Mouse (Mus musculus): Measurements from ENCODE around the gene Gpr152. TPM values are rescaled to one million over a fixed set of nuclear protein-coding genes. Genes with fewer than 3 reads are reported as not detected.
"Not testable (repeated sequence)": the region's sequence is repeated elsewhere in the genome, so short reads cannot be mapped to it uniquely, and the experiment has no call there.

The Gpr152 gene
- polyA plus RNA-seq, 1 experiment from 2014 or later = not detected

DNA sequence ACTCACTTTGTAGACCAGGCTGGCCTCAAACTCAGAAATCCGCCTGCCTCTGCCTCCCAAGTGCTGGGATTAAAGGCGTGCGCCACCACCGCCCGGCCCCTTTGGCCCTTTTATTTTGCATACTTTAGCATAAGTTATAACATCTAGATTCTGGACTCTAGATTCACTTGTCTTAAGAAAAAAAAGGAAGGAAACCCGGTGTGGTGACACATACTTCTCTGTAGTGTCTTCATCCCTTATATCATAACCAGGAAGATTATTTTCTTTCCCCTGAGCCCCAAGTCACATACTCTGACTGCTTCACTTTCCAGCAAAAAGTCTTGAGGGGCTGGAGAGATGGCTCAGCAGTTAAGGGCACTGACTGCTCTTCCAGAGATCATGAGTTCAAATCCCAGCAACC is 17.7 kb upstream of the Gpr152 start:
- H3K9ac ChIP-seq (replicated peaks); ATAC-seq (ENCODE audit: low FRiP score); H3K27me3 ChIP-seq (replicated peaks); H3K9me3 ChIP-seq (replicated peaks); H3K4me3 ChIP-seq (replicated peaks): not testable (repeated sequence)
- WGBS = 69% methylated on average over 6 of the region's 6 CpGs
- Histone ChIP-seq H3K36me3 (peaks cover 15% of the 10 kb centered on the region), H3K27ac (replicated peaks) (0 out of 2 replicates have a peak overlapping the region, but pooled peaks have one; percentile 94), H3K4me2 (peak overlapping the region; percentile 48), H3K4me1 (peaks cover 31% of the 10 kb centered on the region)

- no peak overlapping the region for H3K9ac ChIP-seq (replicated peaks)
- peaks cover 39% of the 10 kb centered on the region for H3K4me1 ChIP-seq
- no peaks in the 10 kb centered on the region for H3K9me3 ChIP-seq (replicated peaks)
- H3K27me3 ChIP-seq (replicated peaks) = no peaks in the 10 kb centered on the region
- no peak for ATAC-seq (ENCODE audit: low FRiP score)
- WGBS = 87% methylated on average over 7 of the region's 7 CpGs
- H3K4me3 ChIP-seq (replicated peaks) = no peak overlapping the region
- H3K36me3 ChIP-seq = peaks cover 10% of the 10 kb centered on the region
- no peak overlapping the region for H3K4me2 ChIP-seq
- H3K27ac ChIP-seq (replicated peaks) = no peak overlapping the region
Observed at GRCm38 (mm10) chr19:4122411-4123370, 16.9 kb upstream of the Gpr152 start.

DNA sequence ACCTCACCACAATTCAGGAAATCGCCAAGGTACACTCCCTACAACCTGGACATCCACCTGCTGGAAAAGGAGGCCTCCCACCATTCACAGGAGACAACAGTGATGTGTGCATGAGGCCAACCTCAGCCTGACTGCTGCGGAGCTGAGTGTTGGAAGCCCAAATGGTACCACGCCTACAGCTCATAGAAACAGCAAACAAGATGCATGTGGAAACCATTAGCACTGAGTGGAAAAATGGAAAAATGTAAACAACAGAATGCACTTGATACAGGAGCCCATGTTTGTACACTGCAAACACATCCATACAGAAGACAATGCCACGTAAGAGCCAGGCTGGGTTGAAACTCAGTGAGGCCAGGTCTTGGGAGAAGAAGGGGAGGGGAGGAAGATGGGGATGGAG is 15.2 kb upstream of the Gpr152 start:
- no peak overlapping the region for H3K27ac ChIP-seq (replicated peaks)
- no peak overlapping the region for H3K4me3 ChIP-seq (replicated peaks)
- no peak overlapping the region for H3K9ac ChIP-seq (replicated peaks)
- H3K4me1 ChIP-seq = peaks cover 42% of the 10 kb centered on the region
- peak overlapping the region; percentile 70; the same call in 1 of the 2 replicates for H3K4me2 ChIP-seq
- H3K9me3 ChIP-seq (replicated peaks) = no peaks in the 10 kb centered on the region
- 83% methylated on average over 4 of the region's 4 CpGs for WGBS
- H3K27me3 ChIP-seq (replicated peaks) = no peaks in the 10 kb centered on the region
- H3K36me3 ChIP-seq = peaks cover 12% of the 10 kb centered on the region
- ATAC-seq (ENCODE audit: low FRiP score) = no peak

DNA sequence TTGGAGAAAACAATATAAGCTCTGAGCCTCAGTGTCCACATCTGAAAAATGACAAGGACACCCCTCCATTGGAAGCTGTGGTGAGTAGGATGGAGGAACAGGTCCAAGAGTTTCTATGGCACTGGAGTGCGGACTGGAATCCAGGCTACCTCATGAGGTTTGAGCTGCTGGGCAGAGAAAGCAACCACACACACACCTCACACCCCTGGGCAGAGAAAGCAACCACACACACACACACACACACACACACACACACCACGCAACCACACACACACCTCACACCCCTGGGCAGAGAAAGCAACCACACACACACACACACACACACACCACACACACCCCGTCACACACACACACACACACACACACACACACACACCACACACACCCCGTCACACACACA is 14.3 kb upstream of the Gpr152 start:
- peak overlapping the region; percentile 85 for H3K9ac ChIP-seq (replicated peaks)
- H3K27me3 ChIP-seq (replicated peaks); H3K9me3 ChIP-seq (replicated peaks): not testable (repeated sequence)
- H3K4me3 ChIP-seq (replicated peaks) = peak overlapping the region; percentile 87
- peak overlapping the region; percentile 70 for H3K4me2 ChIP-seq
- peak; percentile 34 for ATAC-seq (ENCODE audit: low FRiP score)
- H3K4me1 ChIP-seq = peaks cover 37% of the 10 kb centered on the region
- H3K36me3 ChIP-seq = peaks cover 20% of the 10 kb centered on the region
- WGBS = 6% methylated on average over 4 of the region's 4 CpGs
- H3K27ac ChIP-seq (replicated peaks) = peak overlapping the region; percentile 69

- peak within 1 kb of the TSS; percentile 80 for H3K27ac ChIP-seq (replicated peaks)
- H3K36me3 ChIP-seq = peaks cover 20% of the 10 kb centered on the region
- whole genome bisulfite sequencing = under 1% methylated on average over 63 of the region's 64 CpGs
Observed at GRCm38 (mm10) chr19:4125741-4126696, 13.6 kb upstream of the Gpr152 start, which contains the start of gene Aip. Aip (minus strand) TSS chr19:4125858.

DNA sequence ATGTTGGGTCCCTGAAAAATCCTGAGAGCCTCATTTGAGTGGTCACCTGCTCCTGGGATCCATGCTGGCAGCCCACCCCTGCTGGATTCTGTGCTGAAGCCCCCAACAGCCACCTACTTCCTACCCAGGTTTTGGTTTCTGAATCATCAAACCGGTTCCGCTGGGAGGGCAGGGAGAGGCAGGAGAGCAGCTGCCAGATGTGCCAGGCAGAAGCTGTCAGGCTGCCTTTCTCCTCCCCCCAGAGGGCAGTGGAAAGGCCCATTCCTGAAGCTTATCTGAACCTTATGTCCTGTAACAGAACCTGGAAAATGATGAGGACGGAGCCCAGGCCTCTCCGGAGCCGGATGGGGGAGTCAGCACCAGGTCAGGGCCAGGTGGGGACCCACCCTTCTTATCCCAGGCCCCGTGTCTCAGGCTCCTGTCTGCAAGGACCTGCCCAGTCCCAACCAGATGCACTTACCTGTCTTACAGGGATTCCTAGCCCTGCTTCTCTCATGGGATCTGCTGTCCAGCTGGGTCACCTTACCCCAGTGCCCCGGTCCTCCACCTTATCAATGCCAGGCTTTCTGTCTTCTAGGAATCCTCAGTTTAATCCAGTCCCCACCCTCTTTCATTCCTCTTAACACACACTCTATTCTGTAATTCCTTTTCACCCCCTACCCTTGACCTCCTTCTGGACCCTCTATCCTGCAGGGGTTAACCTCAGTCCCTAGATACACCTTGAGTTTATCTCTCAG is 12.7 kb upstream of the Gpr152 start:
- peak overlapping the region; percentile 80 for H3K27ac ChIP-seq (replicated peaks)
- peaks cover 28% of the 10 kb centered on the region for H3K36me3 ChIP-seq
- H3K4me2 ChIP-seq = peak overlapping the region; percentile 70
- peaks cover 27% of the 10 kb centered on the region for H3K4me1 ChIP-seq
- H3K27me3 ChIP-seq (replicated peaks) = no peaks in the 10 kb centered on the region
- WGBS = 66% methylated on average over 7 of the region's 7 CpGs
- no peak for ATAC-seq (ENCODE audit: low FRiP score)
- H3K4me3 ChIP-seq (replicated peaks) = peak overlapping the region; percentile 87
- H3K9me3 ChIP-seq (replicated peaks) = no peaks in the 10 kb centered on the region
- H3K9ac ChIP-seq (replicated peaks) = peak overlapping the region; percentile 85

More at GRCm38 (mm10) chr19:4125741-4126696, 13.6 kb upstream of the Gpr152 start, which contains the start of gene Aip:
- peaks cover 31% of the 10 kb centered on the region for H3K4me1 ChIP-seq
- peak within 1 kb of the TSS; percentile 87 for H3K4me3 ChIP-seq (replicated peaks)
- ATAC-seq (ENCODE audit: low FRiP score) = peak; percentile 91
- H3K27me3 ChIP-seq (replicated peaks) = no peaks in the 10 kb centered on the region
- H3K4me2 ChIP-seq = peak within 1 kb of the TSS; percentile 70
- no peaks in the 10 kb centered on the region for H3K9me3 ChIP-seq (replicated peaks)
- H3K9ac ChIP-seq (replicated peaks) = peak within 1 kb of the TSS; percentile 85

DNA sequence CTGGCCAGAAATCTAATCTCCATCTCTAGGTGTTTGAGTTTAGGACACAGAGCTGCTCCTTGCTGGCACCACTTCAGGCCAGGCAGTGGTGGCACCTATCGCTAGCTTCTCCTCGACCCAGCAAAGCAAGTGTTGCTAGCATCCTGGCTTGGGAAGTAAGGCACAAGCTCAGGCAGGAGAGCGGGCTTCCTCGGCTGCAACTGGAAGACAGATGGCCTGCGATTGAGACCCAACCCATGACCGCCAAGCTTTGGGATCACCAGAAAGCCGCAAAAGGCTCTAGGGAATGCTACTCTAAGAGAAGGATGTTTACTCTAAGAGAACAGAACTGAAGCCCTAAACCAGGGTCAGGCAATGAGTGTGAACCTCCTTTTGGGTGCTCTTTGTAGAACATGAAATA is 10.1 kb upstream of the Gpr152 start:
- Histone ChIP-seq H3K27me3 (replicated peaks) (no peaks in the 10 kb centered on the region), H3K4me3 (replicated peaks) (no peak overlapping the region), H3K9ac (replicated peaks) (no peak overlapping the region), H3K9me3 (replicated peaks) (no peaks in the 10 kb centered on the region), H3K36me3 (peaks cover 42% of the 10 kb centered on the region), H3K27ac (replicated peaks) (no peak overlapping the region), H3K4me2 (no peak overlapping the region), H3K4me1 (peaks cover 26% of the 10 kb centered on the region)
- no peak for ATAC-seq (ENCODE audit: low FRiP score)
- WGBS = 92% methylated on average over 7 of the region's 7 CpGs

DNA sequence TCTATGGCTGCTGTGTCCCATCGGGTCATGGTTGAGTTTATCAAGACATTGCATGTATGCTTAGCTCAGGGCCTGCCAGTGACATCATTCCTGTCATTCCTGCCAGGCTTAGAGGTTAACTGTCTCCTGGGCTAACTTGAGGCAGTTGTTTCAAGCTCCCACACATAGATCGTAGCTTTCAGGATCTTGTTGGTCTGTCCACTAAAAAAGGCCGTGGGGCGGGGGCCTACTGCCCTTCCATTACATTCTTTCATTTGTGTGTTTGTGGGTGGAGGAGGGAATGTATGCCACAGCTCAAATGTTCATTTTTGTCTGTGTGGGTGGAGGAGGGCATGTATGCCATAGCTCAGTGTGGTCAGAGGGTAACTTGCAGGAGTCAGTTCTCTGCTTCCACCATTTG is 9.5 kb upstream of the Gpr152 start:
- H3K27me3 ChIP-seq (replicated peaks) = no peaks in the 10 kb centered on the region
- H3K9me3 ChIP-seq (replicated peaks) = no peaks in the 10 kb centered on the region
- H3K36me3 ChIP-seq = peaks cover 42% of the 10 kb centered on the region
- no peak overlapping the region for H3K4me3 ChIP-seq (replicated peaks)
- WGBS = 97% methylated on average over 4 of the region's 4 CpGs
- no peak overlapping the region for H3K4me2 ChIP-seq
- no peak overlapping the region for H3K27ac ChIP-seq (replicated peaks)
- H3K4me1 ChIP-seq = peaks cover 19% of the 10 kb centered on the region
- H3K9ac ChIP-seq (replicated peaks) = no peak overlapping the region
- no peak for ATAC-seq (ENCODE audit: low FRiP score)

DNA sequence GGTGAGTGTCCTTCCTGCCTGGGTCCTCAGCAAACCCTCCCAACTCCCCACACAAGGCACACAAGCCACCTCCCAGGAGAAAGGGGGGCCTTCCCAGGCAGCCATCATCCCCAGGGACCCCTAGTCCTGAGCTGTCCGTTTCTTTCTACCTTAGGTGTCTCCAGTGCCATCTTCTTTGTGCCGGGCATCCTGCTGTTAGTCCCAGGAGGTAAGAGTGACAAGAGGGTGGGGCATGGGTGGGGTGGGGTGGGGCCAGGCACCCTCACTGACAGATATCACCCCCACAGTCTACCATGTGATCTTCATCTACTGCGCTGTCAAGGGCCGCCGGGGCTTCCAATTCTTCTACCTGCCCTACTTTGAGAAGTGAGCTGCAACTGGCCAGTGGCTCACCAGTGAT is 8.5 kb upstream of the Gpr152 start:
- Histone ChIP-seq H3K4me2 (no peak overlapping the region), H3K4me3 (replicated peaks) (no peak overlapping the region), H3K36me3 (peaks cover 42% of the 10 kb centered on the region), H3K9me3 (replicated peaks) (no peaks in the 10 kb centered on the region), H3K4me1 (peaks cover 17% of the 10 kb centered on the region), H3K27me3 (replicated peaks) (no peaks in the 10 kb centered on the region), H3K9ac (replicated peaks) (no peak overlapping the region), H3K27ac (replicated peaks) (no peak overlapping the region)
- ATAC-seq (ENCODE audit: low FRiP score) = no peak
- WGBS = 94% methylated on average over 5 of the region's 5 CpGs

- ATAC-seq (ENCODE audit: low FRiP score) = no peak
- 87% methylated on average over 2 of the region's 2 CpGs for WGBS
- Histone ChIP-seq H3K27ac (replicated peaks) (no peak overlapping the region), H3K36me3 (peaks cover 42% of the 10 kb centered on the region), H3K9ac (replicated peaks) (no peak overlapping the region), H3K4me3 (replicated peaks) (no peak overlapping the region), H3K27me3 (replicated peaks) (no peaks in the 10 kb centered on the region), H3K4me2 (no peak overlapping the region), H3K9me3 (replicated peaks) (no peaks in the 10 kb centered on the region), H3K4me1 (peaks cover 12% of the 10 kb centered on the region)
Observed at GRCm38 (mm10) chr19:4131768-4132167, 7.8 kb upstream of the Gpr152 start.

DNA sequence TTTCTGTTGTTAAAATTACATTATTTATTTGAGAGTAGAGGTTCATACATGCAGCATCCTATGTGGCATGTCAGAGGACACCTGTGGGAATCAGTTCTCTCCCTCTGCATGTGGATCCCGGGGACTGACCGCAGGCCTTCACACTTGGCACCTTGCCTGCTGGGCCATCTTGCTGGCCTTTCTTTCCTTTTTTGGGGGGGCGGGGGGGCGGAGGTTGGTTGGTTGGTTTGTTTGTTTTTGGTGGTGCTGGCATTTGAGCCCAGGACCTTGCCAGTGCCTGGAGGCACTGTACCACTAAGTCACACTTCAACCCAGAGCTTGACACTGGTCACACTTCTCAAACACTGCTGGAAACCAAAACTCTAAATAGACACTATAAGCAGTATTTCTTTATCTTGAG is 5.2 kb upstream of the Gpr152 start:
- no peak overlapping the region for H3K4me2 ChIP-seq
- H3K4me3 ChIP-seq (replicated peaks) = no peak overlapping the region
- WGBS = 92% methylated on average over 4 of the region's 4 CpGs

More for the DNA sequence above, 5.2 kb upstream of the Gpr152 start:
- no peak for ATAC-seq (ENCODE audit: low FRiP score)
- Histone ChIP-seq H3K27ac (replicated peaks) (no peak overlapping the region), H3K4me1 (peaks cover 4% of the 10 kb centered on the region), H3K36me3 (peaks cover 31% of the 10 kb centered on the region), H3K27me3 (replicated peaks) (no peaks in the 10 kb centered on the region), H3K9ac (replicated peaks) (no peak overlapping the region), H3K9me3 (replicated peaks) (no peaks in the 10 kb centered on the region)
